Mouse (Mus musculus) A20 (cell line): ENCODE results near the gene Wbp4.

ENCODE experiments used
- DNase-seq: peaks from one replicate; pipeline ENCODE4 v3.0.0-alpha.2; 2011; ENCODE audit warnings: low read depth, low spot score

The Wbp4 gene

GRCm38 (mm10) chr14:79507846-79508245, 26.5 kb upstream of the Wbp4 start:
- DNase-seq: peak; percentile 46

DNA sequence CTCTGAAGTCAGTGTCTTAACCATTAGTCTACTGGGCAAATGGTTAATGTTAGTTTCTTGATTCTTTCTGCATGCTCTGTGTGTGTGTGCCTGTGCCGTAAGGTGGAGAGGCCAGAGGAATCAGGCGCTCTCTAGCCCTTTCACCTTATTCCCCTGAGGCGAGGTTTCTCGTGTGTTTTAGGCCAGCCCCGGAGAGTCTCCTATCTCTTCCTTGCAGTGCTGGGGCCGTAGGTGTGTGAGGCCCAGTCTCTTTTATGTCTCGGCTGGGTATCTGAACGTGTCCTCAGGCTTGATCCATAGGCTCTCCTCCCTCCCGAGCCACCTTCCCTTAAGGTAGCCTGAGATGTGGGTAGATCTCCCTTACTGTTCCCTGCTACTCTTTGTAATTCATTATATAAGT, 24.9 kb upstream of the Wbp4 start:
- DNase-seq: no peak

DNA sequence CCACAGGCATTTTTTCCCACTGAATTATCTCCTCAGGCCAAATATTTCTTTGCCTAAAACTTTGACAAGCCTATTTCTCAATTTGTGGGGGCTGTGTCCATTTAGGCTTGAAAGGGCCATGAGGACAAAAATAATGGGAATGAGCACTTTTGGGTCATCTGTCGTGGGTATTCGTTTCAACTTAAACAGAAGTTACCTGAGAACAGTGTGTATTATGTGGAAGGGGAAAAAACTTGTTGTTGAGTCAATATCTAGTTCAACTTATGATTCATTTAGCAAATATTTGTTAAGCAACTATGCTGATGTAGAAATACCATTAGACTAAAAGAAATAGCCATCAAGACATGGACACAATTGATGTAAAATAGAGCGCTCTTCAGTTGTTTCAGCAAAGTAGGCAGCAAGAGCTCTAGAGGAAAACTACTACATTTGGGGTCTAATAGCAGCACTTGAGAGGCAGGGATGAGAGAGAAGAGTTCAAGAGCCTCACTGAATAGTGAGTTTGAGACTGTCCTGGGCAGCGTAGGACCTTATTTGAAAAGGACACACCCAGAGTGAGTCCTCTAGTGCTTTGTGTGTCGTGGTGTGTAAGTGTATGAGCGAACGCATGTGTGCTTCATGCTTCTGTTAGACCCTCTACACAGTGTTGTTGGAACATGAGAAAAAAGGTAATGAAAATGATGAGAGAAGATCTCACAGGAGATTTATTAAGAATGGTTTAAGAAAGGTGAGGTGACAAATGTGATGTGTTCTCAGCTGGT, 23.1 kb upstream of the Wbp4 start:
- no peak for DNase-seq

DNA sequence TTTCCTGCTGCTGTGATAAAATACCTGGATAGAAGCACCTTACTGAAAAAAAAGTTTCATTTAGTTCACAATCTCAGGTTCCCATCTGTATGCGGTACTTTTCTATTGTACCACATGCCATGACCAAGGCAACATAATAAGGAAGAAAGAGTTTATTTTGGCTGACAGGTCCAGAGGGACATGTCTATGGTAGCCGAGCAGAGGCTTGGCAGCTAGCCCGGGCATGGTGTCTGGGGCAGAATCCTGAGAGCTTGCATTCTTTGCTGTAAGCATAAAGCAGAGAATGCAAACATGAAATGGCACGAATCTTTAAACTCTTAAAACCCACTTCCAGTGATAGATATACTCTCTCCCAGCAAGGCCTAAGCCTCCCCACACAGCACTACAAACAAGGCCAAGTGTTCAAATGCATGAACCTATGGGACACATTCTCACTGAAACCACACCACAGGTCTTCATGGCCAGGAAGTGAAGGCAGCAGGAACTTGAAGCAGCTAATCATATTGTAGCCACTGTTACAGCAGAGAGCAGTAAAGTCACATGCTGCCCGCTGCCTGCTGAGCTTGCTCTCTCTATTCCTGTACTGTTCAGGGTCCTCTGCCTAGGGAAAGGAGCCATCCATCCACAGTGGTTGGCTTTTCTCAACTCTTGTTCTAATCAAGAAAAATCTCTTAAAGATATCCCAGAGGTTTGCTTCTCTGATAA, 22.2 kb upstream of the Wbp4 start:
- no peak for DNase-seq

GRCm38 (mm10) chr14:79500756-79501155, 19.4 kb upstream of the Wbp4 start:
- DNase-seq: no peak

DNA sequence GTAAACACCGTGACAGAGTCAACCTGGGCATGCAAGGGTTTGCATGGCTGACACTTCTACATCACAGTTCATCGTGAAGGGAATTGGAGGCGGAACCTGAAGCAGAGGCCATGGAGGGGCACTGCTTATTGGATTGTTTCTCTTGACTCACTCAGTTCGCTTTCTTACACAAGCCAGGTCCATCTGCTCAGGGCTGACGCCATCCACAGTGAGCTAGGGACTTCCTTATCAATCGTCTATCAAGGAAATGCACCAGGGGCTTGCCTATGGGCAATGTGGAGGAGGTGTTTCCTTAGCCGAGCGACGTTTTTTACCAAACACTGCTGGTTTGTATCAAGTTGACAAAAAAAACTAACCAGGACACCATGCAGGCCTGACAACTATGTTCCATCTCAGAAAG, 18.0 kb upstream of the Wbp4 start:
- DNase-seq: no peak

GRCm38 (mm10) chr14:79494349-79494748, 13.0 kb upstream of the Wbp4 start:
- no peak for DNase-seq

DNA sequence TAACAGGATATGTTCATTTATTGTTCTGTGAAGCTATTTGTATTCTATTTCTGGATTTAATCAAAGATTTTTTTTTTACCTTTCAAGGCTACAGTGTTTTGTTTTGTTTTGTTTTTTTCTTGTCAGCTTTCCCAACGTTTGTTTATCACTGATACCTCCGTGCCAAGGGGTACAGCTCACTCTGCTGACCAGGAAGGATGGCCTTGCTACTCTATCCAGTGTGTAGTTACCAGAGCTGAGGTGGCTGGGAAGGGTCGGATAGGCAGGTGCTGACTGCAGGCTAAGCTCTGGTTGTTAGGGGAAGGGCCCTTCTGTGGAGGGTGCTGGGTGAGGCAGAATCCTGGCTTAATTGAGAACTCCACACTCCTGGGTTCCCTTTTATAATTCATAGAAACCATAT, 8.9 kb upstream of the Wbp4 start:
- no peak for DNase-seq

- no peak for DNase-seq
These were observed 7.8 kb upstream of the Wbp4 start for GRCm38 (mm10) chr14:79489150-79489549.

- no peak for DNase-seq
These were observed 7.2 kb upstream of the Wbp4 start for GRCm38 (mm10) chr14:79488531-79488930.

DNA sequence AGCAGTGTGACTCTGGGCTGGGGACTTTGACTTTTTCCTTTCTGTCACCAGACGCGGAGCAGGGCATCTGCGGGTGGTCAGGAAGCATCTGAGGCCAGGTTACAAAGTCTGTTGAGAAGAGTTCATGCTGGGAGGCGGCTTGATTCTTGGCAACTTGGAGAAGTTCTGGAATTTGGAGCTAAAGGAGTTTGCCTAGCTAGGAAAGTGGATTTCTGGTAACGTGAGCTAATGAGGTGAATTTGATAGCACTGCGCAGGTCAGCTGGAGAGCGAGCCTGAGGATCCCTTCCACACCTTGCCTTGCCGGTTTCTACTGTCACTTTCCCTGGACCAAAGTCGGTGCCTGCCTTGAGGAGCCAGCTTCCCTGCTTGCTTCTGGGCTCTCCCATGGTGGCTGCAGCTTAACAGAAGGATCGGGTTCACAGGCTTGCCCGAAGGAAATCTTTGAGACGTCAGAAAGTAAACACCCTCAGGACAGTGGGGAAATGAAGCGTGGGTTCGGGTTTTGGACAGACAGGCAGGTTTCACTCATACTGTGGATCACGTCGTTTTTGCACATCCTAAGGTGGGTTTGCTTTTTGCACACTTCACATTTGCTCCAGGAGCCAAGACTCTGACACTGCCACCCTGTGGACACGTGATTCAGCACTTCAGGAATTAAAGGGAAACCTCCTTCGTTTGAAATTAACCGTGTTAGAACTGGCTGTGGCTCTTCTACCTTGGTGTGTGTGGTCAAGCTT, 5.8 kb upstream of the Wbp4 start:
- no peak for DNase-seq

GRCm38 (mm10) chr14:79486617-79486992, 5.3 kb upstream of the Wbp4 start:
- no peak for DNase-seq

GRCm38 (mm10) chr14:79483611-79484120, 2.3 kb upstream of the Wbp4 start:
- no peak for DNase-seq

- peak; percentile 44 for DNase-seq
These were observed 1.5 kb upstream of the Wbp4 start for GRCm38 (mm10) chr14:79482747-79483355.

- DNase-seq: peak; percentile 65
These were observed 936 bp upstream of the Wbp4 start for GRCm38 (mm10) chr14:79482251-79482661.

- DNase-seq: peak; percentile 93
These were observed 539 bp downstream of the Wbp4 start, which contains the start of gene Elf1 for GRCm38 (mm10) chr14:79480624-79481338. Gene Elf1 (plus strand): TSS chr14:79481194.

DNA sequence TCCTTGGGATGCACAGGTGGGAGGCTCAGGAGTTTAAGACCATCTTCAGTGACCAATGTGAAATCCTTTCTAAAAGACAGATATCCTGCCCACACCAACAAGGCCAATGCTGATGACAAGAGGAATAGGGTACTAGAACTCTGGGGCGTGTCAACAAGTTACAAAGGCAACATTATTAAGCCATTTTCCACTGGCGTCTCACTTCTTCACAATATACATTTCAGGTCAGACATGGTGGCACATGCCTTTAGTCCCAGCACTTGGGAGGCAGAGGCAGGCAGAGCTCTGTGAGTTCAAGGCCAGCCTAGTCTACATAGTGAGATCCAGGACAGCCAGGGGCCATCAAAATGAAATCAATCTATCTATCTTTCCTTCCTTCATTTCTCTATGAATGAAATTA, 7.9 kb downstream of the Wbp4 start:
- DNase-seq: no peak

DNA sequence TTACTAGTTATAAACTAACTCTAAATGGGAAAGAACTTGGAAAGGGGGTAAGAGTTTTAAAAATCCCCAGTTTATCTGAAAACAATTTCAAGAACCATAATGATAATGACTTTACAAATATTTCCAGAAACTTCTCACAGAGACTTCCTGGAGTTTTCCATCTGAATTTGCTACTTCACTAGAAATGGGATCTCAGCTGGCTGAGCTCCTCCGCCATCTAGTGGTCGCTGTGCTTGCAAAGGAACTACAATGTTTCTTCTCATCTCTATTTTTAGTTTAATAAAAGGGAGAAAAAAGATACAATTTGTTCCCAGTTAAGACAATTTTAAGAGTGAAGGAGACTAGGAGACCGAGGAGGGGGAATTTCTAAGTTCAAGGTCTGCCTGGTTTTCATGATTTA, 13.7 kb downstream of the Wbp4 start:
- peak; percentile 57 for DNase-seq

- DNase-seq: no peak
These were observed 15.7 kb downstream of the Wbp4 start for GRCm38 (mm10) chr14:79465623-79466022.

DNA sequence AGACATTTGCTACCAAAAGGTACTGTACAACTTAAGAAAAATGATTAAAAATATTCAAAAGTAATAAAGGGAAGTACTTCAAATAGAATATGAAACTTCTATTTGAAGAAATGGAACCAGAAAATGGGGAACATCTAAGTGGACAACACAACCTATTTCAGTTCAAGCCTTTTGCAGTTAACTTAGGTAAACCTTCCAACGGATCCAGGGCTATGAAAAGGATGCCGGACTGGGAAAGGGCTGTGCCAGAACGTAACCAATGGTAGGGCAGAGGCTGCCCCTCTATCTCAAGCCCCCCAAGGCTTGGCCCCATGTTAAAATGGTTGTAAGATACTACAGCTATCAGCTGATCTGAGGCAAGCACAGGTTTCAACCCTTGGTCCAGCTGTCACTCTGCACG, 20.3 kb downstream of the Wbp4 start:
- DNase-seq: peak; percentile 70

DNA sequence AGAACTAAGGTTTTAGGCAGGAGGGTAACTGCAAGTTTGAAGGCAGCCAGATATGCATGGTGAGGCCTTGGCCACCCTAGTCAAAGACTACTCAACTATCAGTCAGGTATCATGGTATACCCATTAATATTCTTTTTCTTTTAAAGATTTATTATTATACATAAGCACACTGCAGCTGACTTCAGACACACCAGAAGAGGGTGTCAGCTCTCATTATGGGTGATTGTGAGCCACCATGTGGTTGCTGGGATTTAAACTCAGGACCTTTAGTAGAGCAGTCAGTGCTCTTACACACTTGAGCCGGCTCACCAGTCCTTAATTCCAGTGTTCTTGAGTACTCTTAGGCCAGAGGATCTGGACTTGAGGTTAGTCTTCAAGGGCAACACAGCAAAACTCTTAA, 20.9 kb downstream of the Wbp4 start:
- peak; percentile 59 for DNase-seq
